Mouse (Mus musculus) megakaryocyte, adult 5-6 weeks (primary cell): ENCODE data around the gene Ptgfr. TPM values are rescaled to one million over a fixed set of nuclear protein-coding genes. Genes with fewer than 3 reads are reported as not detected.

Source experiments
- ATAC-seq: 2 replicates; pipeline ENCODE4 v1.8.0; 2016; ENCODE audit warnings: mild to moderate bottlenecking, inconsistent platforms; ENCODE audit not compliant: poor library complexity, severe bottlenecking
- total RNA-seq, 2 experiments: library from RNA; stranded (forward) in 1 of 2; stranded (reverse) in 1 of 2; fragments of 153-499, 151-499 nt in 1 of 2; fragments of 221-1000, 200-1000 nt in 1 of 2; gene quantifications; 2 replicates each; pipeline versions ENCODE4 v1.2.3 to v1.2.4; 2015 to 2017

The Ptgfr gene
- total RNA-seq (2015) (not detected in 2 replicates), total RNA-seq (2017) (0.12 and 0.18 TPM in 2 replicates)

DNA sequence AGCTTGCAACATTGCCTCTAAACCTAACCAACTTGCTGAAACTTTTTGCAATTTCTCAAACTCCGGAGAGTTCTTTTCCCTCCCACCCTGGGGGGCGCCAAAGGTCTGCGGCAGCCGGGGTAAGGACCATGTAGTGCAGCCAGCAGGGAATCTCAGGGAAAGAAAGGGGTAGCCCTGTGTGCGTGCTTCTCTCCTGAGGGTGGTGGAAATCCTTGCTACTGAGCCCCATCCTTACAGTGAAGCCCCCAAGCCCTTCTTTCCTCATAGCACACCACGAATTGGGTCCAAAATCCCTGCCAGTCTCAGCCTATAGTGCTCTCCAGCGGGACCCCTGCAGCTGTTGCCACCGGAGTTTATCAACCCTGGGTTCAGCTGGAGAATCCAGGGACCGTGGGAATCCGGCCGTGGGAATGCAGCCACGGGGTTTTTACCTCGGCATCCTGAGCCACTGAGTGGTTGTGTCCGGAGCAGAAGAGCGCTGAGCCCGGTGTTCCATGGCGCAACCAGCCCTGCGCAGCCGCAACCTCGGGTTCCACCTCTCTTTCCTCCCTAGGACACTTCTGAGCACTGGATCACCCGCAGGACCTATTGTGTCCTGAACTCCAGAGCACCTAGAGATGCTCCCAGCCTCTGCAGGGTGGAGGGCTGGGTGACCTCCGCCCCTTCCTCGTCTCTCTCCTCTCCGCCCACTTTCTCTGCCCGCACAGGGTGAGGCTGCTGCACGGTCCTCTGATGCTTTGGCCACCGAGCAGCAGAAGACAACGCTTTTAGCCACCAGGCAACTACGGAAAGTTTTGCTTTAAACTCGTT, at the start of gene Ptgfr:
Ptgfr (minus strand) TSS at position 760 of the 810 bp plus-strand sequence.
- ATAC-seq = peak; percentile 49

DNA sequence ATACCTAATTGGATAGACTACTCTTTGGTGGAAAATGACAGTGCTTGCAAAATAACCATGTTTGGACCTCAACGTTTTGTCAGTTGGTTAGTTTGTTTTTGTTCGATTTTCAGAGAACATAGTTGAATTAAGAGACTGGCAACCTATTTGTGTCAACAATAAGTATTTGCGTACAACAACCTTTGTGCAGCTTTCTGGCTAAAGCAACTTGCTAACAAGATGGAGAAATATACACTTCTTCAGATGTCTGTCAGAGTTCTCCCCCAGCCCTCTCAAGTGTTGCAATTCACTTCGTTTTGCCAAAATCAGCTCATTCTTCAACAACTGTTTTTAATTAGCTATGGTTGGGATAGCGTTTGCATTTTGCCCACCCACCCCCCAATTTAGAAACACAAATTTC, 46.5 kb upstream of the Ptgfr start:
- ATAC-seq = no peak

DNA sequence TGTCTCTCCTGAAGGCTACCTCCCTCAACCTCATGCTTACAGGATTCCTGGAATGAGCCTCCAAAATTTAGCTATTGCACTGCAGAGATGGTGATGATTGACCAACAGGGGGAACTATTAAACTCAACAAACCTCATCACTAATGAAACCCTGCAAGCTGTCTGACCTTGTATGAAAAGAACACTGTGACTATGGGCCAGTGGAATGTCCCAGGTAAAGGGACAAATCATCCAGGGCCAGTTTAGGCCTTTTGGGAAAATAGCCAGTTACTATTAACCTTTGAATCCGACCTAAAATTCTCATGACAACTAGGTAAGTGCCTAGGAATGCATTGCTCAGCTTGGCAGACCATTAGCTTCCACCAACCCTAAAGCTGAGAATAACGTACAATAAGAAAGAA, 42.6 kb upstream of the Ptgfr start:
- no peak for ATAC-seq

DNA sequence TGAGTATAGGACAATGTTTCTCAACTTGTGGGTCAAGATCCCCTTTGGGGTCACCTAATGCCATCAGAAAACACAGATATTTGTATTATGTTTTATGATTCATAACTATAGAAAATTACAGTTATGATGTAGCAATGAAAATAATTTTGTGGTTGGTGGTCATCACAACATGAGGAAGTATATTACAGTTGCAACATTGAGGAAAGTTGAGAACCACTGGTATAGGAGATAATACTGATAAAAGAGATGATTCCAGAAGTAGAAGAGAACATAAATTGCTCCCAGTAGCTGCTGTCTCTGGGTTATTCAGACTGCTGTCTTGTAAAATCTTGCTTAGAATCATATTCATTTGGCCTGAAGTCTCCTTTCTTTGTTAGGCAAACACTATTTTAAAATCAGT, 31.5 kb upstream of the Ptgfr start:
- ATAC-seq = 0 out of 2 replicates have a peak, but pooled peaks have one; percentile 27

DNA sequence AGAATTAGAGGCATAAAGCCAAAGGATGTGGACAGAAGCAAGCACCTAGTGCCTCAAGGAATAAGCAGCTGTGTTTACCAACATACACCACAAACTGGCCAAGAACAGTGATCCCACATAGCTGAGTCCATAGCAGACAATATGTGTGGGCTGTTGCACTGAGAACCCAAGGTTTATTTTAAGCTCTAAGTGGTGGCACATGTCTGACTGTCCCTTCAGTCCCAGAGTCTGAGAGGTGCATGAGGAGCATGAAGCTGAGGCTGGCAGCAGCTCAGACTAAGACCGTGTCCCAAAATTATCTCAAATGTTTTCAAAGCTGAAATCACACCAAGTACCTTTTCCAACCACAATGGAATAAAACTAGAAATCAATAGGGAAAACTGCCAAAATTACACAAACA, 13.9 kb upstream of the Ptgfr start:
- no peak for ATAC-seq

DNA sequence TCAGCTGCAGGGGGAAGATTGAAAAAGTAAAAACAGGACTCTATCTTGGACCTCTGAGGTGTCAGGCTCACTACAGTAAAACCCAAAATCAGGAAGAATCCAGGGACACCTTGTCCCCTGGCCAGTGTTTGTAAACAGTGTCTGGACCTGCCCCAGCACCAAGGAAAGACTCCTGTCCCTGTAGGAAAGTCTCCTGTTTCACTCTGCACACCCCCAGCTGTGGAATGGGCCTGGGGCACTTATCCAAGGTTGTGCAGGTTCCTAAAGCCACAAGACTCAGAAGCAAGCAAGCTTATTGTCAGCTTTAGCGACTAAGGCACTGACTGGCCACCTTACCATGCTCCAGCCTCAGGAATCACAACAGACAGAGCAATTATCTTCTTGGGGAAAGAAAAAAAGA, 13.2 kb upstream of the Ptgfr start:
- ATAC-seq = no peak

DNA sequence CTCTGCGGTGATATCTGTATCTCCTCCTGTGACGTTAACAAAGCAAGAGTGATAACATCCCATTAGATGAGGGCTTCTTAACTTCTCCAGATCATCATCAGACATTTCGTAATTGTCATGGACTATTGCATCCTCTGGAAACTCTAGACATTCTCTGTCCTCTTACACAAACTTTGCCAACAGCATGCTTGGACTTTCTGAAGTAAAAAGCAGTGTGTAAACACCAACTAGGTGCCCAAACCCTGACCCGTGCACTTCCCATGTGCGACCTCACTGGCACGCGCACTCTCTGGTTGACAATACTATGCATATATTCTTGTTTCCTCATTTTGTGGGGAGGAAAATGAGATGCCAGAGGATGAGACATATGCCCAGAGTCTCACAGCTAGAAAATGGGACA, 8.9 kb upstream of the Ptgfr start:
- peak; percentile 66 for ATAC-seq

DNA sequence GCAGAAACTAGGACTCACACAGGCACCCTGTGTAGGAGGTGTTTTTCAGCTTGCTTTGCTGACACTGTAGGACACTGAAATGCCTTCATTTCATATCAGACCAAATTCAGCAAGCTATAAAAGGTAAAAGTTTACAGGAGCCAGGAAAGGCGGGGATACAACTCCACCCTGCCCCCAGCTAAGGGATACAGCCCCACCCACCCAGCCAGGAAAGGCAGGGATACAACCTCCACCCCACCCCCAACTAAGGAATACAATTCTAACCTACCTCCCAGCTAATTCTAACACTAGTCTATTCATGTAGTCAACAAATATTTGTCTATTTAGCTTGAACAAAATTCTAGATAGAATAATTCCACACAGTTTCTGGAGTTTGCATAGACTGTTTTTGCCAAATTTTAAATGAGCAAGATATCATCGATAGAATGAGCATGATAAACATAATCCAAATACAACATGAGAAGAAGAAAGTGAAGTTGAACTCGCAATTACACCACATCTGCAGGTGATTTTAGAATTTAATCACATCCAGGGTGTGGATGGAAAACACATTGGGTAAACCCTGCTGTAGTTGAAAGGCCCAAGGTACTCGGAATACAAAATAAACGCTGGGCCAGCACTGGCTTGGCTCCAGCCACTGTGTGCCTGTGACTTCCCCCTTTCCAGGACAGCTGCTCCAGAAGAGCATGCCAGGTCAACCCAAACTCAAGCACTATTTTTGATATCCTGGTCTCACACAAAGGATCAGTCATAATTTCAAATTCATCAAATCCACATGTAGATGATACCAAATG, 7.1 kb upstream of the Ptgfr start:
- ATAC-seq = no peak

DNA sequence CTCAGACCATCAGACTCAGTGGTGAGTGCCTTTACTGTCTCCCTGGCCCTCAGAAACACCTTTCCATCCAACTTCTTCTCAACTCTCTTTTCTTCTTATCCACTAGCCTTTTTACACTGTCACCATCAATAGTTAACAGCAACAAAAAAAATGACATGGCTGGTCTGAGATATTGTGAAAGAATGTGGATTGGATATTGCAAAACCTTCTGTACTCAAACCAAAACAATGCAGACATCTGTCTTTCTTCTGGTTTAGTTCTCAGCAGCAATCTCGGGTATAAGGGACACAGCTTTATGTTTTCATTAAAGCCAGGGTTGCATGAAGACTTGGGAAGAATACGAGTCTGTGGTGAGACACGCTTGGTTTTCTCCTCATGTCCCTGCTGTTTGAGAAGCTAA, 3.3 kb upstream of the Ptgfr start:
- ATAC-seq = no peak

DNA sequence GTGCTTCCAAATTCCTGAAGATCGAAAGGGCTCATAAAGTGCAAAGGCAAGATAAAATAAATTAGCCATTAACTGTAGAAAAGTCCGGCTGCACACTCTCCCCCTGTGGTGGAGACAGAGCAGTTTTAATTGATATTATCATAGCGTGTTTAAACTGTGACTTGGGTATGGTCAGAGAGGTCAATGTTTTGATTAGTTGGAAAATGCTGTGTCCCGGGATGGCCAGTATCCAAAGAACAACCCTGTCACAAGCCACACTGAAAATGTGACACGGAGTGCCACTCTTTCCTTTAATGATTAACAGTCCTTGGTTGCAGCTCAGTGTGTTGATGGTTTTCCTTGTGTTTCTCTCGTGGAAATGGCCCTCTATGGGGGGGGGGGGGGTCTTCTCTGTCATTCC, 942 bp upstream of the Ptgfr start:
- no peak for ATAC-seq

DNA sequence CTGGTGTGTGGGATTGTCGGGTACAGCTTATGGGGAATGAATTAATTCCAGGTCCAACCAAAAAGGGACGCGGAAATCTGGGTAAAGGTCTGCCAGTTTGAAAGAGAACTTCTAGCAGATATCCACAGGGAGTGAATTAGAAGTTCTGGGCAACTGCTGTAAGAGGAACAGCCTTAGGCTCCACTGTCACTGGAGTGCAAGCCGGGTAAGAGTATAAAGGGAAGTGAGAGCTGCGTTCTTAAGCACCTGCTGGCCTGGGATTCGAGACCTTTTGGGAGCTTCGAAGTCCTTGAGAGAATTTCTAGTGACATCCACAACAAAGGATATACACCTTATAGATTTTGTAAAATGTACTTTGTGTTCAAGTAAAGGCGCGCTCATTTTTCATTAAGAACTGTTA, 319 bp upstream of the Ptgfr start:
- ATAC-seq = peak; percentile 66

DNA sequence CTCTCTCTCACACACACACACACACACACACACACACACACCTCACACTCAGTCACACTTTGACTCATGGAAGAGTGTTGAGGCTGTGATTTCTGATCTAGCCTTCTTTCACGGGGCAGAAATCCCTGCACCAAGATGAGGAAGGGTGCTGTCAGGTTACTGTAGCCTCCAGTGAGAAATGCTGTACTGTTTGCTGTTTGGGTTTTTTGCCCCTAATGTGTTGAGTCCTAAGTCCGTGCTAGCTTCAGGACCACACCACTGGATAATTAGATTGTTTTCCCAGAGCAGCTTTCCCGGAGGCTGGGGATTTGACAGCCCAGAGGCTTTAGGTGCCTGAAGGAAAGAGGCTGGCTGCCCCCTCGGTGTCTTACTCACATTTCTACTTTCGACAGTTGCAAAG, 979 bp downstream of the Ptgfr start:
- ATAC-seq = peak; percentile 3; the same call in 1 of the 2 replicates

DNA sequence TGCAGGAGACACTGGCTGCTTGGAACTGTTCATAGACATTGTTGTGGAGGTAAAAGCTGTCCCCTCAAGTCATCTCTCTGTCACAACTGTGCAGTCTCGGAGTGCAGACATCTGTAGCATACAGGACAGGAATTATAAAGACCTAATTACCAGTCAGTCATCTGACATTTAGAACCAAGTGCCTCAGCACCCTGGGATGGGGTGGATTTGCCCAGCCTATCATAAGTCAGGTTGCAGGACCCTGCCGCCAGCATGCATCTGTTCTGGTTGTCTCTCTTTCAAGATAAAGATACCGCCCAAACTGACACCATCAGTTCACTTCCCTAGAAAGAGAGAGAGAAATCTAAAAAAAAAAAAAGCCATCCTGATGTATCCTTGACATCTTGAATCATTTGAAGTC, 1.6 kb downstream of the Ptgfr start:
- no peak for ATAC-seq

DNA sequence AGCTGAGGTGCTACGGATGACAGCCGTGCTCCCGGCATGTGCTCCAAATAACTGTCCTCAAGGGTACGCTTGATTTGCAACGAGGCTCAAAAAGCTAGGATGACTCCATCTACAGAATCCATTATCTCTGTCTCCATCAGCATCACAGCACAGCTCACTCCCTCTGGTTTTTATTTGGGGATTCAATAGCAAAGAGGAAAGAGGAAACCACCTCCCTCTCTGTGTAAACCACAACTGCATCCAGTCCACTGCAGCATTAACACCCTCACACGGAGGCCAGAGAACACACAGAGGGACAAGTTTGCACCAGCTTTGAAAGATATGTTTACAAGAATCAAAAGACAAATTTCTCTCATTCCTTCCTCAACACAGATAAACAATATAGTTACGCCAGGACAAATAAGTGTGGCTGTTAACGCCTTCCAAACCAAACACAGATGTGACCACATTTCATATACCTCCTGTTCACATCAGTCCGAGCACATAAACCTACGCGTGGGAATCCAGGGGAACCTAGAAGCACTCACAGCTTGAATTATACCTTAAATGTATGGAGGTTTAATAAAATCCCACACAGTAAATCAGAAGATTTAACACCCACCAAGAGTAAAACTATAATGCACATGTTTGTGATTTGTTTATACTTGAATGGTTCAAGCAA, 9.3 kb downstream of the Ptgfr start:
- ATAC-seq = no peak

DNA sequence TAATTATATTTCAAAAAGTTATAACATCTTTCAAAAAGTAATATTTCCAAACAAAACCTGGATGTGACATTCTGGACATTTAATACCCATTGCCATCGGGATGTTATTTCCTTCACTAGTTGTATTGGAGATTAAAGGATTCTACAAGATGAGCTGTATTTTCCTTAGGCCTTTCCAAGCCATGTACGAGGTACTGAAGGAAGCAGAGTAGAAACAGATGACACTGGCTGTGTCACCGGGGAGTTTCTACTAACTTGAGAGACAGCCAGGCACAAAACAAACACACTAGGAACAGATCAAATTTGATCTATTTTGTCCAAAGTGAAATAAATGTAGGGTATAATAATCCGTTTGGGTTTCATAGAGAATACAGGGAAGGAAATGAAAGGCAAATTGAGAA, 17.6 kb downstream of the Ptgfr start:
- no peak for ATAC-seq

DNA sequence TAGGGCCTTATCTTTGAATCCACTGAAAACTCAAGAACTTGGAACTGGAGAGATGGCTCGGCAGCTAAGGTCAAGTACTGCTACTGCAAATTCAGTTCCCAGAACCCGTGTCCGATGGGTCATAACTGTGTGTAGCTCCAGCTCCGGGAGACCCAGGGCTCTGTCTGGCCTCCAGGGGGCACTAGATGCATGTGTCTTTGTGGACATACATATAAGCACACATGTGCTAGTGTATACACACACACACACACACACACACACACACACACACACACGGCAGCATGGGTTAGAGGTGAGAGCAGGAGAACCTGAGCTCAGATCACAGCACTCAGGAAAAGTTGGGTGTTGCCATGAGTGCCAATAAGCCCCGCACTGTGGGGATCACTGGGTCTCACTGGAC, 19.2 kb downstream of the Ptgfr start:
- 0 out of 2 replicates have a peak, but pooled peaks have one; percentile 21 for ATAC-seq

DNA sequence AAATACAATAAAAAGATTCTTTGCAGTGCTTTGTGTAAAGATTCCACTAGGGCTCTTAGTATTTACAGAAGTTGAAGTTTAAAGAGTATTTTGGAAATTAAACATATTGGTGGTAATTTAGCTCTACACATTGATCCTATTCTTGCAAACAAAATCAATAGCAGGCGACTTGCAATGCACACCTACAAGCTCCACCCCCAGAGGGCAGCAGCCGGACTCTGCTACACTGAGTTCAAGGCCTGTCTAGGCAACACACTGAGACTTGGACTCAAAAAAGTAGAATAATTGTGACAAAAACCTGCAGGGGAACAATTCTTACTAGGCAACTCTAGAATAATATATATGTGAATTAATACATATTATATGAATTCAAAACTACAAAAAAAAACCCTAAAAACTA, 28.8 kb downstream of the Ptgfr start:
- ATAC-seq = no peak

DNA sequence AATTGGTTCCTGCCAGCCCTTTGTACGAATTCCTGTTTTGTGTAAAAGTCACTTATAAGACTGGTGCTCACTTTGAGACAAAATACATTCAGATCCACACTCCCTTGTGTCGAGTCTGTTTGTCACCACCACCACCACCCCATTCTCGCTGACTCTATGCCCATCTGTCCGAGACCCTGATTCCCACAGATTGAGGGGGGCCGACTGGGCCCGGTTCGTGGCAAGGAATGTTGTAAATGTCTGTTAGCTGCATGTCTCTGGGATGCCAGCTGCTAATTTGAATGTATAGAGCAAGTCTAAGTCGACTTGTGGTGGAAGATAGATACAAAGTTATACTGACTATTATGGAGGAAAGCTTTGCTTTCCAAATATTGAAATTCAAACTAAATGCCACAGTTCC, 48.8 kb downstream of the Ptgfr start:
- no peak for ATAC-seq

DNA sequence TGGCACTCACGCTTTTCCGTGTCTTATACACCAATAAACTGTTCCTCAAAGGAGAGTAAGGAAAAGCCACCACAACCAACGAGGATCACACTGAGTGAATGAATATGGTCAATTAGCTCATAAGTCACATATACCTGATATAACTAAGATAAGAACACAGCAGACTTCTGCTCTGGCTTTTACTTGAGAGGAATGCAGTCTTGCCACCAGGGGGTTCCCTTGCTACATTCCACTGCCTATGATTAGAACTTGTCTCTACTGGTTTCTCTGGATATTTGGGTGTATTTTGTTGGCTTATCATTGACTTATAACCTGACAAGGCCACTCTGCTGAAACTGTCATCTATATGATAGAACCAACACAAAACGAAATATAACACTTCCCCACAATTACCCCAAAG, 62.3 kb downstream of the Ptgfr start:
- ATAC-seq = no peak

DNA sequence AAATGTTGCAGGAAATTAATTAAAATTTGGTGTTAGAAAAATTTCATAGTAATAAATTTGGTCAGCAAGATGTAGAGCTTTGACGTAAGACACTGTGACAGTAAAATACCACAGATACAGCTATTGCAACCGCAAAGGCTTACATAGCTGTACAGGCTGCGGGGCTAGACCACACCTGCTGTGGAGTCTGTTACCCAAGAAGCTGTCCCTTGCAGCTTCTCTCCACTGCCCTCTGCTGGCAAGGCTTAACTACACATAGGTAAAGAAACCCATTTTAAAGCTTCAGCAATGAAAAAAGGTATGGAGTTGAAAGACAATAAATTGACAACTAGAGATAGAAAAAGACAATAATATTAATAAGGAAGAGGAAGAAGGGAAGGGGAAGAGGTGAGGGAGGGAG, 66.4 kb downstream of the Ptgfr start:
- ATAC-seq = peak; percentile 85

DNA sequence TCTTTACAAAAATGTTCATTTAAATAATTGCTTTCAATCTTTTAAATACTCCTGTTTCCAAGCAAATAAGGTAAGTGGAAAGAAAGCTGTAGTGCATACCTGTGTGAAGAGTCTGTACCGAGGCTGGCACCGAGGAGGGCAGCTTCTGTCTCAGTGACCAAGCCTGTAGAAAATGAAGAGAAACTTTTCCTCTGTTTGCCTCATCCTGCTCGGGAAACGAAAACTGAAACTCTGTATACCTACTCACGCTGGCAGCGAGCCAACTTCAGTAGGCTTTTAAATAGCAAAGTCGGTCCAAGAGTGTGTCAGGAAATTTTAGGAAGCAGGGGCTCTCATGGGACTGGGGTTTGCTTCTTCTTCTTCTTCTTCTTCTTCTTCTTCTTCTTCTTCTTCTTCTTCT, 87.7 kb downstream of the Ptgfr start, which contains the start of gene Ifi44:
Ifi44 (minus strand) TSS at position 224 of the 400 bp plus-strand sequence.
- ATAC-seq = no peak
